Mouse (Mus musculus): ENCODE measurements around the gene Cdk11b. TPM values are rescaled to one million over a fixed set of nuclear protein-coding genes. Genes with fewer than 3 reads are reported as not detected.
A peak's percentile ranks its signal among the peaks of the same experiment; 100 is the strongest.
"Not testable (repeated sequence)": the region's sequence is repeated elsewhere in the genome, so short reads cannot be mapped to it uniquely, and the experiment has no call there.

The Cdk11b gene
- polyA plus RNA-seq, 1 experiment from 2014 or later = 30.6 TPM

DNA sequence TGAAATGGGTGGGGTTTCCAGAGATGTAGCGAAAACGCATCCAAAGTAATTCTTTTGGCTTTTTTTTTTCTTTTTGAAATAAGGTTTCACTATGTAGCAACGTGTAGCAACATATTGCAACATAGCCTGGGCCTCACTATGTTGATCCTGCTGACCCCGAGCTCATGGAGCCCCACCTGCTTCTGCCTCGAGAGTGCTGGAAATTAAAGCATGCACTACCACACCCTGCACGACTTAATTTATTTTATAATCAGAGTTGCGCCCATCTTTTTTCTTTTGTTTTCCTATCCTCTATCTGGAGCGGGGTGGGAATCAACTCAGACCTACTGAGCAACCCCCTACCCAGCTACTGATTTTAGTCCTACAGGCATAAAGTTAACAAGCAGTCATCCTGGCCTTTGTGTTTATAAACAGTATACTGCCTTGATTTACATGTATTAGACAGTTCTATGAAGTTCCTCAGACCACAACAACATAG is 45.0 kb downstream of the Cdk11b start:
- H3K4me2 ChIP-seq = peak overlapping the region; percentile 93
- WGBS (ENCODE audit: insufficient replicate concordance) = 4% methylated on average over 8 of the region's 8 CpGs
- H3K9me3 ChIP-seq (replicated peaks) = no peaks in the 10 kb centered on the region
- no peak overlapping the region for H3K27ac ChIP-seq
- H3K4me1 ChIP-seq (replicated peaks) = peaks cover 14% of the 10 kb centered on the region
- H3K4me3 ChIP-seq (replicated peaks) = peak overlapping the region; percentile 91
- H3K27me3 ChIP-seq = no peaks in the 10 kb centered on the region
- H3K9ac ChIP-seq = peak overlapping the region; percentile 11
- H3K36me3 ChIP-seq = no peaks in the 10 kb centered on the region
- ATAC-seq (ENCODE audit: low read depth) (no peak), DNase-seq (no peak)

DNA sequence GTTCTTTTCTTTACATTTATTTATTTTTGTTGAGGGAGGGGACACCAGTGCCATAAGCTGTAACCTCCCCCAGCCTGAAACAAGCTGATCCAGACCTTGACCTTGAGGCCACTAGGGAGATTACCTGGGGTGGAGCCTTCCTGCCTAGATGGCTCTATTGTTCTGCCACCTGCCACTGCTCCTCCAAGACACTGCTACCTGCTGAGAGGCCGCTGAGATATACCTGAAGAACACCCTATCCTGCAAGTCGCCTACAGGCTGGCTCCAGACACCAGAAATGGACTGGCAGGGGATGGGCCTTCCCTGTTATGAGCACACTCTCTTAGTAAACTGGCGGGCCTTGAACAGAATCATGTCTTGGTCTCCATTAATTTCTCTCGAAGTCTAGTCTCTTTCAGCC is 45.6 kb downstream of the Cdk11b start:
- Histone ChIP-seq H3K9ac (0 out of 2 replicates have a peak overlapping the region, but pooled peaks have one; percentile 11), H3K4me2 (peak overlapping the region; percentile 93), H3K4me1 (replicated peaks) (peaks cover 14% of the 10 kb centered on the region)
- H3K4me3 ChIP-seq (replicated peaks); DNase-seq; H3K27ac ChIP-seq; H3K27me3 ChIP-seq; ATAC-seq (ENCODE audit: low read depth); H3K36me3 ChIP-seq; H3K9me3 ChIP-seq (replicated peaks): not testable (repeated sequence)
- 64% methylated on average over 4 of the region's 4 CpGs for WGBS (ENCODE audit: insufficient replicate concordance)

GRCm38 (mm10) chr4:155672082-155672481 is 47.4 kb downstream of the Cdk11b start:
- ATAC-seq (ENCODE audit: low read depth) (no peak), DNase-seq (no peak)
- Histone ChIP-seq H3K27ac (no peak overlapping the region), H3K27me3 (no peaks in the 10 kb centered on the region), H3K9me3 (replicated peaks) (no peaks in the 10 kb centered on the region), H3K4me2 (no peak overlapping the region), H3K4me1 (replicated peaks) (peaks cover 14% of the 10 kb centered on the region), H3K36me3 (no peaks in the 10 kb centered on the region), H3K4me3 (replicated peaks) (no peak overlapping the region), H3K9ac (no peak overlapping the region)
- WGBS (ENCODE audit: insufficient replicate concordance) = 39% methylated on average over 2 of the region's 2 CpGs

DNA sequence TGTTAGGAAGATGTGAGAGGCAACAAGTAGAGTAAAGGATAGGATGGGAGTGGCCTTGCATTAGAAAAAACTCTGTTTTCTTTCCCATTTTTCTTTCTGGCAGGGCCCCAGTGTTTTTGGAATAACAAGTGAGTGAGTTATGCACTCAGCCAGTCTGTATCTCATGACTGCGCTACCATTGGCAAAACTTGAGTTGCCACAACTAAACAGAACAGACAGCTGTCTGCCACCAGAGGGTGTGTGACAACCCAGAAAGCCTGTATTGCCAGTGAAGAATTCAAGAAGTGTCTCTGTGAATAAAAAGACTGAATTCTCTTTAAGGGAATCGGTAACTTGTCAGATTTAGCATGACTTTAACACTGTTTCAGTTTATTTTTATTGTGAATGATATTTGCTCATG is 51.3 kb downstream of the Cdk11b start:
- WGBS (ENCODE audit: insufficient replicate concordance) = 65% methylated on average over 2 of the region's 2 CpGs

DNA sequence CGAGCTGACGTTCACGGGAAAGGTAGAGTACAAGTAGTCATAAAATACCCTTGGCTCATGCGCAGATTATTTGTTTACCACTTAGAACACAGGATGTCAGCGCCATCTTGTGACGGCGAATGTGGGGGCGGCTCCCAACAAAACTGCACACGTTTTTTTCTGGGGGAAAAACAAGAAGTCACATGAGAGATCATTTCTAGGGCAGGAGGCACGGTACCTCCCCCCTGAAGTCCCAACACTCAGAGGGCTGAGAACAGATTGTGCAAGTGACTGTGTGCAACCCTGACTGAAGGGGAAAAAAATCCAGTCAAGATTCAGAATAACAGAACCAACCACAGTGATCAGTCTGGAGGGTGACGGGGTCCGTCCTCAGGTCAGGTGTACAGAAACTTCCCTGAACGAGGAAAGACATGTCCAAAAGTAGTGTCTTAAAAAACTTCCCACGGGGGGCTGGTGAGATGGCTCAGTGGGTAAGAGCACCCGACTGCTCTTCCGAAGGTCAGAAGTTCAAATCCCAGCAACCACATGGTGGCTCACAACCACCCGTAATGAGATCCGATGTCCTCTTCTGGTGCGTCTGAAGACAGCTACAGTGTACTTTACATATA is 59.1 kb downstream of the Cdk11b start:
- not testable (repeated sequence) for H3K36me3 ChIP-seq; H3K9ac ChIP-seq; DNase-seq; H3K4me3 ChIP-seq (replicated peaks); ATAC-seq (ENCODE audit: low read depth); H3K4me1 ChIP-seq (replicated peaks); H3K4me2 ChIP-seq; H3K9me3 ChIP-seq (replicated peaks); H3K27ac ChIP-seq; H3K27me3 ChIP-seq
- 75% methylated on average over 16 of the region's 19 CpGs for WGBS (ENCODE audit: insufficient replicate concordance)

More for the DNA sequence above, 51.3 kb downstream of the Cdk11b start:
- H3K4me2 ChIP-seq = no peak overlapping the region
- no peak overlapping the region for H3K9ac ChIP-seq
- no peaks in the 10 kb centered on the region for H3K27me3 ChIP-seq
- H3K27ac ChIP-seq = no peak overlapping the region
- no peak overlapping the region for H3K4me3 ChIP-seq (replicated peaks)
- DNase-seq (no peak), ATAC-seq (ENCODE audit: low read depth) (no peak)
- H3K36me3 ChIP-seq = no peaks in the 10 kb centered on the region
- H3K9me3 ChIP-seq (replicated peaks) = no peaks in the 10 kb centered on the region
- no peaks in the 10 kb centered on the region for H3K4me1 ChIP-seq (replicated peaks)

GRCm38 (mm10) chr4:155687764-155688163 is 63.1 kb downstream of the Cdk11b start:
- H3K9ac ChIP-seq; H3K4me2 ChIP-seq; H3K4me3 ChIP-seq (replicated peaks); H3K9me3 ChIP-seq (replicated peaks); H3K4me1 ChIP-seq (replicated peaks); ATAC-seq (ENCODE audit: low read depth); H3K27ac ChIP-seq; DNase-seq; H3K36me3 ChIP-seq: not testable (repeated sequence)
- WGBS (ENCODE audit: insufficient replicate concordance) = 76% methylated on average over 4 of the region's 4 CpGs
- peaks cover 22% of the 10 kb centered on the region for H3K27me3 ChIP-seq

GRCm38 (mm10) chr4:155690571-155691375 is 66.1 kb downstream of the Cdk11b start:
- WGBS (ENCODE audit: insufficient replicate concordance) = 63% methylated on average over 12 of the region's 12 CpGs
- peaks cover 52% of the 10 kb centered on the region for H3K27me3 ChIP-seq

GRCm38 (mm10) chr4:155692421-155692820 is 67.8 kb downstream of the Cdk11b start:
- Histone ChIP-seq H3K4me2 (no peak overlapping the region), H3K27ac (no peak overlapping the region), H3K9me3 (replicated peaks) (no peaks in the 10 kb centered on the region), H3K4me1 (replicated peaks) (peaks cover 13% of the 10 kb centered on the region), H3K9ac (no peak overlapping the region), H3K36me3 (no peaks in the 10 kb centered on the region), H3K27me3 (peaks cover 67% of the 10 kb centered on the region), H3K4me3 (replicated peaks) (no peak overlapping the region)
- WGBS (ENCODE audit: insufficient replicate concordance) = 90% methylated on average over 3 of the region's 3 CpGs
- 0 out of 2 replicates have a peak, but pooled peaks have one; percentile 26 for ATAC-seq (ENCODE audit: low read depth)
- DNase-seq = no peak

More at GRCm38 (mm10) chr4:155690571-155691375, 66.1 kb downstream of the Cdk11b start:
- no peak overlapping the region for H3K4me3 ChIP-seq (replicated peaks)
- ATAC-seq (ENCODE audit: low read depth) (no peak), DNase-seq (no peak)
- peaks cover 13% of the 10 kb centered on the region for H3K4me1 ChIP-seq (replicated peaks)
- no peak overlapping the region for H3K27ac ChIP-seq
- H3K36me3 ChIP-seq = no peaks in the 10 kb centered on the region
- H3K9ac ChIP-seq = no peak overlapping the region
- no peak overlapping the region for H3K4me2 ChIP-seq
- H3K9me3 ChIP-seq (replicated peaks) = no peaks in the 10 kb centered on the region

DNA sequence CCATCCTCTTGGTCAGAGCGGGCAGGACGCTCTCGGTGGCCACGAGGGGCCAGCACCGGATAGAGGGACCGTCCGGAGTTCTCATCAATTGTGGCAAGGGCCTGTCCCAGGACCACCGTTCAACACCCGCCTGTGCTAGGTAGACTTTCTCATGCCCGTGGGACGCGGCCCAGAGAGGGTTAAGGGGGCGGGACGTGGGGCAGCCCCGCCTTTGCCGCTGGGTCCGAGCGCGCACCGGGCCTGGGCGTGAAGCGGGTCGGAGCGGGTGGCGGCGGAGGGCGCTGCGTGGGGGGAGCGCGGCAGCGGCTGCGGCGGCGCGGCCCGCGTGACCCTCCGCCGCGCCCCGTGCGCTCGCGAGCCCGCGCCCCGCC is 69.4 kb downstream of the Cdk11b start, which contains the start of gene Fndc10:
Fndc10 (plus strand) TSS at position 232 of the 371 bp plus-strand sequence.
- Histone ChIP-seq H3K4me2 (peak within 1 kb of the TSS; percentile 75), H3K27ac (no peak within 1 kb of the TSS), H3K4me3 (replicated peaks) (peak within 1 kb of the TSS; percentile 62), H3K27me3 (peaks cover 70% of the 10 kb centered on the region), H3K36me3 (no peaks in the 10 kb centered on the region), H3K9me3 (replicated peaks) (no peaks in the 10 kb centered on the region), H3K9ac (peak within 1 kb of the TSS; percentile 45), H3K4me1 (replicated peaks) (peaks cover 13% of the 10 kb centered on the region)
- ATAC-seq (ENCODE audit: low read depth) = peak; percentile 27; the same call in 1 of the 2 replicates
- WGBS (ENCODE audit: insufficient replicate concordance) = under 1% methylated on average over 29 of the region's 47 CpGs
- no peak for DNase-seq

DNA sequence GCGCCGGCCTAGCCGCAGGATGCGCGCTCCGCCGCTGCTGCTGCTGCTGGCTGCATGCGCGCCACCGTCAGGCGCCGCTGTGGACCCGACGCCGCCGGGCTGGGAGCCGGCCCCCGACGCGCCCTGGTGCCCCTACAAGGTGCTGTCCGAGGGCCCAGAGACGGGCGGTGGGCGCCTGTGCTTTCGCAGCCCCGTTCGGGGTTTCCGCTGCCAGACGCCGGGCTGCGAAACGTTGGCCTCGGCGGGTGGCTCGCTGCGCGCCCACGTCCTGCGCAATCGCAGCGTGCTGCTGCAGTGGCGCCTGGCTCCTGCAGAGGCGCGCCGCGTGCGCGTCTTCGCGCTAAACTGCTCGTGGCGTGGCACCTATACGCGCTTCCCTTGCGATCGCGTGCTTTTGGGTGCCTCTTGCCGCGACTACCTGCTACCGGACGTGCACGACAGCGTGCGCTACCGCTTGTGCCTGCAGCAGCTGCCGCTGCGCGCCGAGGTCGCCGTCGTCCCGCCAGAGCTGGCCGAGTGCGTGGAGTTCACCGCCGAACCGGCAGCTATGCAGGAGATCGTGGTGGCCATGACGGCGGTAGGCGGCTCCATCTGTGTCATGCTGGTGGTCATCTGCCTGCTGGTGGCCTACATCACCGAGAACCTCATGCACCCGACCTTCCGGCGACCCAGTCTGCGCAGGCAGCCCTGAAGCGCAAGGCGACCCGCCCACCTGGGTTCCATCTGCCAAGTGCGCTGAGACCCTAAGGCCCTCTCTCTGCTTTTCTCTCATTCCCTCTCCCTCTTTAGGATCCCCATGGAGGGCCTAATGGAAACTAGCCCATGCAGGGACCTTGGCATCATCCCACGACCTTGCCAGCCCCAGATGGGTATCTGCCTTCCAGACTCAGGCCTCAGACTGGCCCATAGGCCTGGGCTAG is 70.1 kb downstream of the Cdk11b start:
- Histone ChIP-seq H3K9me3 (replicated peaks) (no peaks in the 10 kb centered on the region), H3K4me3 (replicated peaks) (peak overlapping the region; percentile 62), H3K27me3 (peaks cover 70% of the 10 kb centered on the region), H3K9ac (peak overlapping the region; percentile 45), H3K27ac (no peak overlapping the region), H3K36me3 (no peaks in the 10 kb centered on the region), H3K4me2 (peak overlapping the region; percentile 75), H3K4me1 (replicated peaks) (peaks cover 13% of the 10 kb centered on the region)
- ATAC-seq (ENCODE audit: low read depth) (0 out of 2 replicates have a peak, but pooled peaks have one; percentile 6), DNase-seq (no peak)
- 1% methylated on average over 89 of the region's 92 CpGs for WGBS (ENCODE audit: insufficient replicate concordance)
